Mouse (Mus musculus) testis, adult 2 months (tissue): ENCODE data around the gene Pnmal1.

Source experiments
- CTCF ChIP-seq: fragments of 200-500 bp; IDR thresholded peaks from 2 replicates; pipeline ENCODE4 v1.5.1; 2012; ENCODE audit warnings: low read depth, mild to moderate bottlenecking, inconsistent platforms, low read length, moderate library complexity; ENCODE audit not compliant: control insufficient read depth, insufficient read depth, insufficient replicate concordance
- POLR2A ChIP-seq: fragments of 200-500 bp; IDR thresholded peaks from 2 replicates; pipeline ENCODE4 v1.6.1; 2012; ENCODE audit warnings: low read depth, mild to moderate bottlenecking, inconsistent platforms, low read length, moderate library complexity; ENCODE audit not compliant: control insufficient read depth

GRCm38 (mm10) chr7:16978173-16978572, 18.7 kb downstream of the Pnmal1 start:
- TF ChIP-seq CTCF = no peak
- no peak for TF ChIP-seq POLR2A
